Comparison of ENCODE assay signal across 18 mouse cellular contexts in the genomic region with DNA sequence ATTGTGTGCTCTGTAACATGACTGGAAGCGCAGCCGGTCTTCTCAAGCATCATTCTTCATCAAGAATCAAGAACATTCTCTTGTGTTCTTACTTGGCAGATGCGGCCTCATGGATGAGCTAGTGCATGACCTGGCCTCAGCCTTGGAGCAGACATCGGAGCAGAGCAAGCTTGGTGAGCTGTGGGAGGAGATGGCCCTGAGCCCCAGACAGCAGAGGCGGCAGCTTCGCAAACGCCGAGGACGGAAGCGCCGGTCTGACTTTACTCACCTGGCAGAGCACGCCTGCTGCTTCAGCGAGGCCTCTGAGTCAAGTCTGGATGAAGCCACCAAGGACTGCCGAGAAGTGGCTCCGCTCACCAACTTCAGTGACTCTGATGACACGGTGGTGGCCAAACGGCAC. TPM values are rescaled to one million over a fixed set of nuclear protein-coding genes. Genes with fewer than 3 reads are reported as not detected.
A peak's percentile ranks its signal among the peaks of the same experiment; 100 is the strongest.
DNase-seq lines count a peak whose midpoint lies in the region; ATAC-seq and TF ChIP-seq lines count a peak whose summit lies in the region.
"Had no signal": no experiment of that assay in that cellular context is flagged by ENCODE, and none has a peak within 500 bp of the region (broad histone marks: within the 10 kb centered on the region; RNA-seq: fewer than 3 reads in every experiment).

No protein-coding gene starts in this region.

- no peak overlapping the region for H3K27ac ChIP-seq in limb, embryonic 13.5 days
- no peak overlapping the region for H3K27ac ChIP-seq in limb, embryonic 10.5 days
- H3K27ac ChIP-seq in ES-E14 (ENCODE audit: insufficient read depth, low read depth, low read length, poor library complexity, severe bottlenecking), result no peak overlapping the region
- H3K27ac ChIP-seq in midbrain, embryonic 14.5 days (replicated peaks; ENCODE audit: low read depth, low read length), result no peak overlapping the region
- H3K27ac ChIP-seq: embryonic facial prominence, embryonic 10.5 days; hindbrain, embryonic 10.5 days had no signal

- peaks cover 27% of the 10 kb centered on the region for H3K36me3 ChIP-seq in limb, embryonic 13.5 days
- peaks cover 29% of the 10 kb centered on the region for H3K36me3 ChIP-seq in limb, embryonic 10.5 days
- H3K36me3 ChIP-seq in ES-E14 (ENCODE audit: control insufficient read depth, insufficient read depth, low read length, poor library complexity, severe bottlenecking), result peaks cover 10% of the 10 kb centered on the region
- peaks cover 15% of the 10 kb centered on the region for H3K36me3 ChIP-seq in midbrain, embryonic 14.5 days (ENCODE audit: control insufficient read depth, insufficient read depth, low read length)

- peaks cover 19% of the 10 kb centered on the region for H3K4me1 ChIP-seq in limb, embryonic 13.5 days
- peaks cover 14% of the 10 kb centered on the region for H3K4me1 ChIP-seq in limb, embryonic 10.5 days
- 0 out of 4 replicates have a peak, but pooled peaks cover 2 to 4% of the 10 kb centered on the region in 2 experiments for H3K4me1 ChIP-seq in ES-E14 (ENCODE audit: control insufficient read depth in 2 of 2, insufficient read depth in 2 of 2, low read length in 2 of 2, poor library complexity in 1 of 2)
- peaks cover 37% of the 10 kb centered on the region for H3K4me1 ChIP-seq in midbrain, embryonic 14.5 days (ENCODE audit: control insufficient read depth, insufficient read depth, low read length)

- DNase-seq in adrenal gland, adult 8-10 months, result peak; percentile 13
- DNase-seq in adrenal gland, postnatal 25 days, result no peak
- DNase-seq in limb, embryonic 10.5 days (ENCODE audit: low spot score), result no peak
- DNase-seq in ES-E14 (ENCODE audit: low read depth, low spot score), result no peak
- DNase-seq in adrenal gland, postnatal 14 days, result peak; percentile 55
- DNase-seq in midbrain, embryonic 14.5 days, result no peak
- DNase-seq: cerebellum, adult 18-20 months; gastrocnemius, postnatal 10 days; kidney, adult 8-10 months had no signal

- H3K9ac ChIP-seq in limb, embryonic 13.5 days, result 0 out of 2 replicates have a peak overlapping the region, but pooled peaks have one; percentile 13
- peak overlapping the region; percentile 38 for H3K9ac ChIP-seq in ES-E14 (ENCODE audit: insufficient read depth, low read depth, low read length, poor library complexity, severe bottlenecking)
- H3K9ac ChIP-seq in midbrain, embryonic 14.5 days (replicated peaks; ENCODE audit: low read length), result no peak overlapping the region
- H3K9ac ChIP-seq: heart, embryonic 12.5 days had no signal

- no peaks in the 10 kb centered on the region for H3K9me3 ChIP-seq in limb, embryonic 13.5 days
- H3K9me3 ChIP-seq in limb, embryonic 10.5 days (replicated peaks), result no peaks in the 10 kb centered on the region
- no peaks in the 10 kb centered on the region for H3K9me3 ChIP-seq in ES-E14 (ENCODE audit: control insufficient read depth, insufficient read depth, low read depth, low read length)
- H3K9me3 ChIP-seq in midbrain, embryonic 14.5 days (ENCODE audit: control insufficient read depth, low read length), result no peaks in the 10 kb centered on the region
- H3K9me3 ChIP-seq: embryonic facial prominence, embryonic 10.5 days; heart, embryonic 12.5 days; hindbrain, embryonic 10.5 days had no signal

- H3K4me3 ChIP-seq in limb, embryonic 13.5 days, result no peak overlapping the region
- no peak overlapping the region for H3K4me3 ChIP-seq in limb, embryonic 10.5 days
- H3K4me3 ChIP-seq in ES-E14 (ENCODE audit: insufficient read depth in 1 of 2, low read depth in 1 of 2, low read length in 2 of 2, poor library complexity in 1 of 2, severe bottlenecking in 1 of 2), result peak overlapping the region in 1 of 2 experiments; percentile 25; a peak in 2 of 4 replicates
- no peak overlapping the region for H3K4me3 ChIP-seq in midbrain, embryonic 14.5 days (replicated peaks; ENCODE audit: low read depth, low read length)
- H3K4me3 ChIP-seq: embryonic facial prominence, embryonic 10.5 days; heart, embryonic 12.5 days; hindbrain, embryonic 10.5 days had no signal

- no peaks in the 10 kb centered on the region for H3K27me3 ChIP-seq in limb, embryonic 13.5 days
- no peaks in the 10 kb centered on the region for H3K27me3 ChIP-seq in limb, embryonic 10.5 days (ENCODE audit: low read depth, poor library complexity, severe bottlenecking)
- no peaks in the 10 kb centered on the region for H3K27me3 ChIP-seq in midbrain, embryonic 14.5 days (ENCODE audit: control insufficient read depth, insufficient read depth, low read length)
- H3K27me3 ChIP-seq: CH12.LX; heart, embryonic 12.5 days had no signal

- H3K4me2 ChIP-seq in limb, embryonic 13.5 days (replicated peaks), result no peak overlapping the region
- no peak overlapping the region for H3K4me2 ChIP-seq in midbrain, embryonic 14.5 days (ENCODE audit: low read length)
- H3K4me2 ChIP-seq: heart, embryonic 12.5 days had no signal

- WGBS in limb, embryonic 13.5 days, result 96% methylated on average over 17 of the region's 17 CpGs
- 96% methylated on average over 17 of the region's 17 CpGs for WGBS in limb, embryonic 10.5 days
- 95% methylated on average over 17 of the region's 17 CpGs for WGBS in midbrain, embryonic 14.5 days

- in situ Hi-C loops in ES-E14 (cut with MboI; ENCODE audit: low sequenced_read_pairs in 2 of 2, unreplicated experiment in 2 of 2), result no loop called here

- ATAC-seq in limb, embryonic 13.5 days (ENCODE audit: low FRiP score, low read depth), result no peak
- ATAC-seq in midbrain, embryonic 14.5 days (ENCODE audit: low FRiP score, low TSS enrichment), result no peak
- ATAC-seq: forebrain, embryonic 14.5 days; hindbrain, embryonic 16.5 days; inflammation-experienced regulatory T-cells, adult 6 months; intestine, postnatal 0 days had no signal

TF ChIP-seq in ES-E14, 5 proteins besides CTCF, POLR2A, EP300 and RAD21:
- TF ChIP-seq CHD2 (IDR thresholded peaks at IDR 0.05; ENCODE audit: low read depth, low read length), result no peak
- TF ChIP-seq ZNF384 (IDR thresholded peaks at IDR 0.05; ENCODE audit: low read depth, low read length), result no peak
- no peak for TF ChIP-seq HCFC1 (IDR thresholded peaks at IDR 0.05; ENCODE audit: borderline replicate concordance, insufficient read depth, low read length)
- TF ChIP-seq MAFK (IDR thresholded peaks at IDR 0.05; ENCODE audit: insufficient read depth, low read depth, low read length), result no peak
- TF ChIP-seq ZC3H11A (IDR thresholded peaks at IDR 0.05; ENCODE audit: borderline replicate concordance, low read depth, low read length), result no peak

RNA-seq across cellular contexts. Expression of a gene that starts 2.3 kb away (rescaled TPM):
- total RNA-seq in adrenal gland, adult 8-10 months (2022), result 10 to 100 TPM; 20.7 to 29.1 (median 24.9) TPM
- total RNA-seq in adrenal gland, postnatal 25 days (2021), result 21.7 and 26.7 TPM in 2 replicates
- 20.0 and 20.3 TPM in 2 replicates for polyA plus RNA-seq in limb, embryonic 13.5 days (2015; fragmentation: Nextera tagmentation; extraction: Ambion mirVana)
- polyA plus RNA-seq in limb, embryonic 10.5 days (2016; fragmentation: Nextera tagmentation; extraction: Ambion mirVana), result 14.9 and 18.0 TPM in 2 replicates
- 13.1 and 13.4 TPM in 2 replicates for total RNA-seq in ES-E14 (2012; rRNA removed)
- total RNA-seq in adrenal gland, postnatal 14 days (2021), result 23.3 and 25.8 TPM in 2 replicates
- 23.1 and 31.2 TPM in 2 replicates for polyA plus RNA-seq in midbrain, embryonic 14.5 days (2014; fragmentation: Nextera tagmentation; extraction: Ambion mirVana)

Comparison
In these comparisons a context has a peak if more than half of its experiments do, and no peak if none do; other contexts are left out.
1. DNase-seq: peak in adrenal gland, adult 8-10 months (single experiment) and adrenal gland, postnatal 14 days (single experiment); none in adrenal gland, postnatal 25 days (single experiment), limb, embryonic 10.5 days (single experiment), ES-E14 (single experiment) and midbrain, embryonic 14.5 days (single experiment).